Mouse (Mus musculus) liver, embryonic 11.5 days (tissue): ENCODE results near the gene As3mt. TPM values are rescaled to one million over a fixed set of nuclear protein-coding genes. Genes with fewer than 3 reads are reported as not detected.
"Not testable (repeated sequence)": the region's sequence is repeated elsewhere in the genome, so short reads cannot be mapped to it uniquely, and the experiment has no call there.

Experiments used
- ATAC-seq: fragments of 200-750 bp; cut with Nextera tagmentation; replicated peaks from 2 replicates; pipeline ENCODE4 v1.8.0; 2017; ENCODE audit warnings: moderate number of reproducible peaks, mild to moderate bottlenecking, moderate TSS enrichment, moderate library complexity; ENCODE audit not compliant: low FRiP score
- DNase-seq: peaks from one replicate; pipeline ENCODE4 v3.0.0-alpha.2; 2017; ENCODE audit warnings: low spot score
- H3K27ac ChIP-seq: fragments of 300-500 bp; sonication (generic); 2 replicates; pipeline ENCODE4 v1.5.1; 2014; ENCODE audit warnings: mild to moderate bottlenecking, low read depth, low read length, control low read depth
- H3K27me3 ChIP-seq: fragments of 300-500 bp; sonication (generic); replicated peaks from 2 replicates; pipeline ENCODE4 v1.6.1; 2014; ENCODE audit warnings: low read length, mixed read lengths; ENCODE audit not compliant: control insufficient read depth, insufficient read depth
- H3K36me3 ChIP-seq: fragments of 300-500 bp; sonication (generic); 2 replicates; pipeline ENCODE4 v1.6.1; 2014; ENCODE audit warnings: mild to moderate bottlenecking, low read length, moderate library complexity, mixed read lengths; ENCODE audit not compliant: control insufficient read depth, insufficient read depth
- H3K4me1 ChIP-seq: fragments of 300-500 bp; sonication (generic); replicated peaks from 2 replicates; pipeline ENCODE4 v1.6.1; 2014; ENCODE audit warnings: low read length, mixed read lengths; ENCODE audit not compliant: control insufficient read depth, insufficient read depth
- H3K4me2 ChIP-seq: fragments of 300-500 bp; sonication (generic); 2 replicates; pipeline ENCODE4 v1.6.1; 2014; ENCODE audit warnings: mild to moderate bottlenecking, control low read depth, moderate library complexity
- H3K4me3 ChIP-seq: fragments of 300-500 bp; sonication (generic); 2 replicates; pipeline ENCODE4 v1.5.1; 2014; ENCODE audit warnings: low read depth, low read length, control low read depth
- H3K9ac ChIP-seq: fragments of 300-500 bp; sonication (generic); 2 replicates; pipeline ENCODE4 v1.6.1; 2014; ENCODE audit warnings: low read depth, low read length, control low read depth
- H3K9me3 ChIP-seq: fragments of 300-500 bp; sonication (generic); 2 replicates; pipeline ENCODE4 v1.6.1; 2016; ENCODE audit warnings: low read length, inconsistent platforms, mixed read lengths; ENCODE audit not compliant: control insufficient read depth
- WGBS: fragments of 180-500 bp; shearing (Covaris S2); extraction: QIAGEN DNeasy Blood & Tissue Kit; methylation state at CpG from one replicate; pipeline ENCODE4 v1.1.7; 2014; 5-methylcytosine and 5-hydroxymethylcytosine counted together
- polyA plus RNA-seq: library from polyadenylated mRNA; unstranded; fragments of >200 nt; fragmentation: Nextera tagmentation; extraction: Ambion mirVana; gene quantifications from 2 replicates; pipeline ENCODE4 v1.2.1, GENCODE M21; 2014

As3mt gene
- polyA plus RNA-seq, 1 experiment from 2014 or later: 26.0 TPM

GRCm38 (mm10) chr19:46776391-46776790, 69.1 kb downstream of the As3mt start:
- H3K9me3 ChIP-seq: no peaks in the 10 kb centered on the region
- H3K27ac ChIP-seq: no peak overlapping the region
- WGBS: 53% methylated on average over 5 of the region's 5 CpGs
- no peaks in the 10 kb centered on the region for H3K27me3 ChIP-seq
- no peak for ATAC-seq
- H3K4me1 ChIP-seq: no peaks in the 10 kb centered on the region
- H3K36me3 ChIP-seq: no peaks in the 10 kb centered on the region
- H3K4me2 ChIP-seq: no peak overlapping the region
- DNase-seq: no peak
- no peak overlapping the region for H3K9ac ChIP-seq
- H3K4me3 ChIP-seq: no peak overlapping the region

- 69% methylated on average over 3 of the region's 3 CpGs for WGBS
- Histone ChIP-seq H3K9ac (no peak overlapping the region), H3K9me3 (no peaks in the 10 kb centered on the region), H3K36me3 (no peaks in the 10 kb centered on the region), H3K4me2 (no peak overlapping the region), H3K27me3 (no peaks in the 10 kb centered on the region), H3K27ac (no peak overlapping the region), H3K4me1 (no peaks in the 10 kb centered on the region), H3K4me3 (no peak overlapping the region)
- no peak for DNase-seq
- ATAC-seq: no peak
Measured at GRCm38 (mm10) chr19:46776850-46777249, 69.6 kb downstream of the As3mt start.

- ATAC-seq (no peak), DNase-seq (no peak)
- Histone ChIP-seq H3K27me3 (no peaks in the 10 kb centered on the region), H3K4me2 (no peak overlapping the region), H3K9me3 (no peaks in the 10 kb centered on the region), H3K4me3 (no peak overlapping the region), H3K27ac (no peak overlapping the region), H3K36me3 (no peaks in the 10 kb centered on the region), H3K4me1 (no peaks in the 10 kb centered on the region), H3K9ac (no peak overlapping the region)
- 73% methylated on average over 12 of the region's 12 CpGs for WGBS
Measured at GRCm38 (mm10) chr19:46777928-46778680, 70.8 kb downstream of the As3mt start.

- 79% methylated on average over 1 of the region's 1 CpGs for WGBS
- not testable (repeated sequence) for H3K9me3 ChIP-seq, H3K36me3 ChIP-seq, H3K9ac ChIP-seq, H3K4me2 ChIP-seq, ATAC-seq, H3K4me1 ChIP-seq, H3K27ac ChIP-seq, H3K4me3 ChIP-seq, DNase-seq, H3K27me3 ChIP-seq
Measured at GRCm38 (mm10) chr19:46779130-46779529, 71.9 kb downstream of the As3mt start.

GRCm38 (mm10) chr19:46784038-46784437, 76.8 kb downstream of the As3mt start:
- no peak for ATAC-seq
- Histone ChIP-seq H3K4me3 (no peak overlapping the region), H3K27ac (no peak overlapping the region), H3K36me3 (no peaks in the 10 kb centered on the region), H3K9ac (no peak overlapping the region), H3K4me1 (peaks cover 3% of the 10 kb centered on the region; the same call in 1 of the 2 replicates), H3K9me3 (no peaks in the 10 kb centered on the region), H3K27me3 (no peaks in the 10 kb centered on the region), H3K4me2 (no peak overlapping the region)
- WGBS: 58% methylated on average over 5 of the region's 5 CpGs
- DNase-seq: no peak

GRCm38 (mm10) chr19:46784502-46784901, 77.2 kb downstream of the As3mt start:
- ATAC-seq: peak; percentile 31; the same call in 1 of the 2 replicates
- no peak overlapping the region for H3K27ac ChIP-seq
- no peak overlapping the region for H3K4me2 ChIP-seq
- H3K4me1 ChIP-seq: peaks cover 3% of the 10 kb centered on the region; the same call in 1 of the 2 replicates
- H3K27me3 ChIP-seq: no peaks in the 10 kb centered on the region
- no peak overlapping the region for H3K4me3 ChIP-seq
- no peaks in the 10 kb centered on the region for H3K36me3 ChIP-seq
- WGBS: 56% methylated on average over 6 of the region's 6 CpGs
- H3K9me3 ChIP-seq: no peaks in the 10 kb centered on the region
- DNase-seq: no peak
- no peak overlapping the region for H3K9ac ChIP-seq

GRCm38 (mm10) chr19:46785633-46786032, 78.4 kb downstream of the As3mt start:
- 79% methylated on average over 4 of the region's 4 CpGs for WGBS
- no peak overlapping the region for H3K4me2 ChIP-seq
- no peaks in the 10 kb centered on the region for H3K36me3 ChIP-seq
- H3K4me1 ChIP-seq: peaks cover 3% of the 10 kb centered on the region; the same call in 1 of the 2 replicates
- H3K9ac ChIP-seq: no peak overlapping the region
- H3K27me3 ChIP-seq: no peaks in the 10 kb centered on the region
- no peak overlapping the region for H3K27ac ChIP-seq
- DNase-seq (no peak), ATAC-seq (no peak)
- H3K4me3 ChIP-seq: no peak overlapping the region
- H3K9me3 ChIP-seq: no peaks in the 10 kb centered on the region

GRCm38 (mm10) chr19:46789782-46790181, 82.5 kb downstream of the As3mt start:
- ATAC-seq (no peak), DNase-seq (no peak)
- H3K9ac ChIP-seq: no peak overlapping the region
- no peaks in the 10 kb centered on the region for H3K27me3 ChIP-seq
- no peaks in the 10 kb centered on the region for H3K9me3 ChIP-seq
- no peak overlapping the region for H3K4me2 ChIP-seq
- H3K4me1 ChIP-seq: no peaks in the 10 kb centered on the region
- no peak overlapping the region for H3K4me3 ChIP-seq
- H3K36me3 ChIP-seq: no peaks in the 10 kb centered on the region
- WGBS: 85% methylated on average over 1 of the region's 1 CpGs
- no peak overlapping the region for H3K27ac ChIP-seq
